Mouse (Mus musculus) limb, embryonic 14.5 days (tissue): ENCODE measurements around the gene Tnfrsf11a. TPM values are rescaled to one million over a fixed set of nuclear protein-coding genes. Genes with fewer than 3 reads are reported as not detected.

Source experiments
- ATAC-seq: fragments of 200-750 bp; cut with Nextera tagmentation; 2 replicates; pipeline ENCODE4 v1.8.0; 2017; ENCODE audit warnings: low read depth, moderate number of reproducible peaks, moderate TSS enrichment; ENCODE audit not compliant: low FRiP score
- DNase-seq: peaks from one replicate; pipeline ENCODE4 v3.0.0-alpha.2; 2015; ENCODE audit warnings: low spot score
- H3K27ac ChIP-seq: fragments of 300-500 bp; sonication (generic); replicated peaks from 2 replicates; pipeline ENCODE4 v1.5.1; 2014; ENCODE audit warnings: low read depth, mild to moderate bottlenecking, low read length, moderate library complexity, mixed read lengths
- H3K27me3 ChIP-seq: fragments of 300-500 bp; sonication (generic); 2 replicates; pipeline ENCODE4 v1.6.1; 2014; ENCODE audit warnings: low read length, mixed read lengths; ENCODE audit not compliant: control insufficient read depth, insufficient read depth
- H3K36me3 ChIP-seq: fragments of 300-500 bp; sonication (generic); 2 replicates; pipeline ENCODE4 v1.6.1; 2014; ENCODE audit warnings: mild to moderate bottlenecking, low read length, moderate library complexity, mixed read lengths; ENCODE audit not compliant: control insufficient read depth, insufficient read depth
- H3K4me1 ChIP-seq: fragments of 300-500 bp; sonication (generic); 2 replicates; pipeline ENCODE4 v1.6.1; 2014; ENCODE audit warnings: antibody characterized with exemption, low read length, mixed read lengths; ENCODE audit not compliant: control insufficient read depth, insufficient read depth
- H3K4me2 ChIP-seq: fragments of 300-500 bp; sonication (generic); replicated peaks from 2 replicates; pipeline ENCODE4 v1.6.1; 2014; ENCODE audit warnings: low read depth, mild to moderate bottlenecking, low read length, moderate library complexity; ENCODE audit not compliant: severe bottlenecking
- H3K4me3 ChIP-seq: fragments of 300-500 bp; sonication (generic); replicated peaks from 2 replicates; pipeline ENCODE4 v1.5.1; 2014; ENCODE audit warnings: low read length
- H3K9ac ChIP-seq: fragments of 300-500 bp; sonication (generic); 2 replicates; pipeline ENCODE4 v1.6.1; 2014; ENCODE audit warnings: mild to moderate bottlenecking, low read depth, low read length, moderate library complexity; ENCODE audit not compliant: severe bottlenecking
- H3K9me3 ChIP-seq: fragments of 300-500 bp; sonication (generic); 2 replicates; pipeline ENCODE4 v1.6.1; 2016; ENCODE audit warnings: low read length; ENCODE audit not compliant: control insufficient read depth
- POLR2A ChIP-seq: fragments of 200-500 bp; IDR thresholded peaks from 2 replicates; pipeline ENCODE4 v1.8.0; 2012; ENCODE audit warnings: inconsistent platforms, mild to moderate bottlenecking, moderate library complexity, borderline replicate concordance; ENCODE audit not compliant: insufficient read depth, insufficient read length; ENCODE audit errors: extremely low read depth
- WGBS: fragments of 180-500 bp; shearing (Covaris S2); extraction: QIAGEN DNeasy Blood & Tissue Kit; methylation state at CpG from one replicate; pipeline ENCODE4 v1.1.7; 2014; 5-methylcytosine and 5-hydroxymethylcytosine counted together
- polyA plus RNA-seq, 2 experiments: library from polyadenylated mRNA; depleted of rRNA in 1 of 2; stranded (reverse) in 1 of 2; unstranded in 1 of 2; fragments of >200 nt; fragmentation: Nextera tagmentation in 1 of 2; extraction: Ambion mirVana in 1 of 2; gene quantifications; 2 replicates each; pipeline versions ENCODE4 v1.2.1 to v1.2.3; 2012 to 2014

The Tnfrsf11a gene
- polyA plus RNA-seq, 2 experiments = 1.6 to 1.8 TPM

DNA sequence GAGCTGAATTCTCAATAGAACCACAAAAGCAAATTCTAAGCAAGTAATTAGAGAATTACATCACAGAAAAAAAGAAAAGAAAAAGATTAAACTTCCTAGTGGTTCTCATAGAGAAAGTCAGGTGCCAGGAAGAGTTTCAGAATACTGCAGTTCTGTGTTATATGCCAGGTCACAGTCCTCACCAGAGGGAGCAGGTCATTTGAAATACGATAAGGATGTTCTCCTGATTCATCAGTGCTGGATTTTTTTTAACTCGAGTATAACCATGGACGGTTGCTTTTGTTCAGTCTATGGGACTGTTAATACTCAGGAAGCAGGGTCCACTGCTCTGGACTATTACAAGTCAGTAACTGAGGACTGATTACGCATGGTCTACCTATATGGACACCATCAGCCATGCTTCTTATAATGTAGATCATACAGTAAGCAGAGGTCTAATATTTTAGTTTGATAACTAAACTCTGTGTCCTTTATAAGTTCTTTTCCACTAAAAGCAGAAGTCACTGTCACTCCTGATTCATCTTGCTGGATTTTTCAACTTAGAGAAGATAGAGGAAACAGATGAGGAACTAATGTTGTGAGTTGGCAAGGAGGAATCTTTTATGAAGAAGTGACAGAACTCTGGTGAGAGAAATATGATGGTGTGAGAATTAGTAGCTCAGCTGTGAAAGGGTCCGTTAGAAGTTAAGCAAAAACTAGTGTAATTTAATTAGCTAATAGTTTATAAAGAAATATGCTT, 33.5 kb upstream of the Tnfrsf11a start:
- 88% methylated on average over 5 of the region's 5 CpGs for WGBS
- no peak for ATAC-seq

GRCm38 (mm10) chr1:105748091-105748799, 32.3 kb upstream of the Tnfrsf11a start:
- no peak for ATAC-seq
- TF ChIP-seq POLR2A = no peak
- H3K9ac ChIP-seq = no peak overlapping the region
- no peak overlapping the region for H3K4me2 ChIP-seq
- 94% methylated on average over 4 of the region's 4 CpGs for WGBS
- H3K27me3 ChIP-seq = no peaks in the 10 kb centered on the region
- no peak overlapping the region for H3K27ac ChIP-seq
- H3K9me3 ChIP-seq = no peaks in the 10 kb centered on the region
- peaks cover 41% of the 10 kb centered on the region for H3K36me3 ChIP-seq
- no peaks in the 10 kb centered on the region for H3K4me1 ChIP-seq
- no peak overlapping the region for H3K4me3 ChIP-seq
- DNase-seq = no peak

More for the DNA sequence above, 33.5 kb upstream of the Tnfrsf11a start:
- no peak overlapping the region for H3K27ac ChIP-seq
- no peak for TF ChIP-seq POLR2A
- no peaks in the 10 kb centered on the region for H3K27me3 ChIP-seq
- no peak overlapping the region for H3K9ac ChIP-seq
- peaks cover 49% of the 10 kb centered on the region for H3K36me3 ChIP-seq
- no peak for DNase-seq
- no peak overlapping the region for H3K4me3 ChIP-seq
- no peaks in the 10 kb centered on the region for H3K9me3 ChIP-seq
- no peak overlapping the region for H3K4me2 ChIP-seq
- H3K4me1 ChIP-seq = no peaks in the 10 kb centered on the region

GRCm38 (mm10) chr1:105752196-105752595, 28.3 kb upstream of the Tnfrsf11a start:
- no peaks in the 10 kb centered on the region for H3K9me3 ChIP-seq
- no peak for TF ChIP-seq POLR2A
- ATAC-seq (no peak), DNase-seq (no peak)
- H3K36me3 ChIP-seq = peaks cover 20% of the 10 kb centered on the region
- H3K9ac ChIP-seq = no peak overlapping the region
- H3K4me1 ChIP-seq = no peaks in the 10 kb centered on the region
- no peaks in the 10 kb centered on the region for H3K27me3 ChIP-seq
- 64% methylated on average over 4 of the region's 4 CpGs for WGBS
- H3K27ac ChIP-seq = no peak overlapping the region
- H3K4me2 ChIP-seq = no peak overlapping the region
- H3K4me3 ChIP-seq = no peak overlapping the region

DNA sequence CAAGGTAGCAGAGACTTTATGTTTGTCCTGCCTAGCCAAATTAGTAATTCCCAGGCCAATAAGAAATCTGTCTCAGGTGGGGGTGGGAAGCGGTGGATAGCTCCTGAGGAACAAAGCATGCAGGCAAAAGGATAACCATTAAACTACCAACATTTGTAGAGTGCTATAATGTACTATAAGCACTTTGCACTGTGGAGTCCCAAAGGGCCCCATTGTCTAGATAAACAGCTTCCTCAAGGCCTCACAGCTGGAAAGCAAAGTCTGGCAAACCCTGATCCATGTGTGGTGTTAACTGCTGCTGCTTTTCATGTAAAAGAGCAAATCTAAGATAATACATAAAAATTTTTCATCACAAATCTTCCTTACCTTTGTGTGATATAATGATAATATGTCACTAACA, 27.6 kb upstream of the Tnfrsf11a start:
- peaks cover 16% of the 10 kb centered on the region for H3K36me3 ChIP-seq
- H3K4me3 ChIP-seq = no peak overlapping the region
- no peak overlapping the region for H3K27ac ChIP-seq
- no peak overlapping the region for H3K9ac ChIP-seq
- no peak overlapping the region for H3K4me2 ChIP-seq
- TF ChIP-seq POLR2A = no peak
- no peaks in the 10 kb centered on the region for H3K4me1 ChIP-seq
- H3K9me3 ChIP-seq = no peaks in the 10 kb centered on the region
- DNase-seq (no peak), ATAC-seq (no peak)
- H3K27me3 ChIP-seq = no peaks in the 10 kb centered on the region
- 83% methylated on average over 1 of the region's 1 CpGs for WGBS

- ATAC-seq (no peak), DNase-seq (no peak)
- Histone ChIP-seq H3K4me3 (no peak overlapping the region), H3K4me1 (no peaks in the 10 kb centered on the region), H3K4me2 (no peak overlapping the region), H3K36me3 (no peaks in the 10 kb centered on the region; the same call in 1 of the 2 replicates), H3K27me3 (no peaks in the 10 kb centered on the region), H3K9ac (no peak overlapping the region), H3K27ac (no peak overlapping the region), H3K9me3 (no peaks in the 10 kb centered on the region)
- 90% methylated on average over 4 of the region's 4 CpGs for WGBS
- TF ChIP-seq POLR2A = no peak
These were observed 21.7 kb upstream of the Tnfrsf11a start for GRCm38 (mm10) chr1:105758798-105759197.
